Mouse (Mus musculus) lung, adult 2 months (tissue): ENCODE data around the gene Gm6096. TPM values are rescaled to one million over a fixed set of nuclear protein-coding genes. Genes with fewer than 3 reads are reported as not detected.
A peak's percentile ranks its signal among the peaks of the same experiment; 100 is the strongest.

Source experiments
- DNase-seq: peaks from one replicate; pipeline ENCODE4 v3.0.0; 2022
- H3K4me1 ChIP-seq: fragments of 200-500 bp; 2 replicates; pipeline ENCODE4 v1.6.1; 2011; ENCODE audit warnings: low read length; ENCODE audit not compliant: control insufficient read depth, insufficient read depth
- H3K4me3 ChIP-seq: fragments of 200-500 bp; replicated peaks from 2 replicates; pipeline ENCODE3; 2011; ENCODE audit warnings: low read depth, mild to moderate bottlenecking, control low read depth, low read length; ENCODE audit errors: extremely low read depth
- CTCF ChIP-seq: fragments of 200-500 bp; IDR thresholded peaks from 2 replicates; pipeline ENCODE4 v1.5.1; 2011; ENCODE audit warnings: mild to moderate bottlenecking, low read length, control low read depth; ENCODE audit not compliant: insufficient read depth
- POLR2A ChIP-seq: fragments of 200-500 bp; IDR thresholded peaks from 2 replicates; pipeline ENCODE4 v1.6.1; 2011; ENCODE audit warnings: low read depth, mild to moderate bottlenecking, control low read depth, low read length, borderline replicate concordance; ENCODE audit errors: extremely low read depth
- WGBS: fragments of 180-500 bp; shearing (Covaris S2); methylation state at CpG from one replicate; pipeline ENCODE4 v1.1.7; 2018; 5-methylcytosine and 5-hydroxymethylcytosine counted together
- polyA plus RNA-seq: library from polyadenylated mRNA; depleted of rRNA; stranded (reverse); fragments of >200 nt; gene quantifications from 2 replicates; pipeline ENCODE4 v1.2.3, GENCODE M21; 2012

Gene Gm6096
- polyA plus RNA-seq, 1 experiment: not detected

- DNase-seq: no peak
- peak overlapping the region; percentile 79 for H3K4me3 ChIP-seq
- TF ChIP-seq POLR2A (no peak), CTCF (no peak)
- 2% methylated on average over 17 of the region's 17 CpGs for WGBS
- peaks cover 2% of the 10 kb centered on the region; the same call in 1 of the 2 replicates for H3K4me1 ChIP-seq
These were observed 16.0 kb upstream of the Gm6096 start for GRCm38 (mm10) chr7:34234610-34235561.

GRCm38 (mm10) chr7:34235602-34236001 lies 15.2 kb upstream of the Gm6096 start:
- WGBS: 82% methylated on average over 5 of the region's 5 CpGs
- H3K4me1 ChIP-seq: peaks cover 2% of the 10 kb centered on the region; the same call in 1 of the 2 replicates

GRCm38 (mm10) chr7:34238086-34238485 lies 12.8 kb upstream of the Gm6096 start:
- Histone ChIP-seq H3K4me3 (no peak overlapping the region), H3K4me1 (0 out of 2 replicates have a peak, but pooled peaks cover 2% of the 10 kb centered on the region)
- 90% methylated on average over 5 of the region's 5 CpGs for WGBS
- TF ChIP-seq CTCF (no peak), POLR2A (no peak)
- no peak for DNase-seq

More at GRCm38 (mm10) chr7:34235602-34236001, 15.2 kb upstream of the Gm6096 start:
- H3K4me3 ChIP-seq: no peak overlapping the region
- TF ChIP-seq POLR2A (no peak), CTCF (no peak)
- DNase-seq: no peak

GRCm38 (mm10) chr7:34242176-34242575 lies 8.7 kb upstream of the Gm6096 start:
- H3K4me3 ChIP-seq: no peak overlapping the region
- H3K4me1 ChIP-seq: no peaks in the 10 kb centered on the region
- WGBS: 93% methylated on average over 11 of the region's 11 CpGs
- no peak for TF ChIP-seq CTCF
- TF ChIP-seq POLR2A: no peak
- DNase-seq: no peak

GRCm38 (mm10) chr7:34246870-34247499 lies 3.9 kb upstream of the Gm6096 start:
- 86% methylated on average over 3 of the region's 3 CpGs for WGBS
- no peak for DNase-seq
- Histone ChIP-seq H3K4me3 (no peak overlapping the region), H3K4me1 (peaks cover 3% of the 10 kb centered on the region; the same call in 1 of the 2 replicates)
- no peak for TF ChIP-seq CTCF
- TF ChIP-seq POLR2A: no peak

GRCm38 (mm10) chr7:34252030-34252429 lies 1.2 kb downstream of the Gm6096 start:
- no peak for DNase-seq
- TF ChIP-seq CTCF (no peak), POLR2A (no peak)
- WGBS: 43% methylated on average over 2 of the region's 2 CpGs
- Histone ChIP-seq H3K4me1 (peaks cover 12% of the 10 kb centered on the region), H3K4me3 (no peak overlapping the region)

- WGBS: 38% methylated on average over 3 of the region's 3 CpGs
- no peak for TF ChIP-seq POLR2A
- no peak for TF ChIP-seq CTCF
- DNase-seq: no peak
- no peak overlapping the region for H3K4me3 ChIP-seq
- H3K4me1 ChIP-seq: peaks cover 17% of the 10 kb centered on the region
These were observed 4.3 kb downstream of the Gm6096 start for GRCm38 (mm10) chr7:34255137-34255536.

GRCm38 (mm10) chr7:34255916-34256315 lies 5.1 kb downstream of the Gm6096 start:
- DNase-seq: no peak
- WGBS: 64% methylated on average over 1 of the region's 1 CpGs

GRCm38 (mm10) chr7:34257279-34257678 lies 6.4 kb downstream of the Gm6096 start:
- no peak for DNase-seq
- H3K4me3 ChIP-seq: no peak overlapping the region
- WGBS: 51% methylated on average over 9 of the region's 9 CpGs
- peaks cover 14% of the 10 kb centered on the region for H3K4me1 ChIP-seq
- no peak for TF ChIP-seq POLR2A
- no peak for TF ChIP-seq CTCF

More at GRCm38 (mm10) chr7:34255916-34256315, 5.1 kb downstream of the Gm6096 start:
- Histone ChIP-seq H3K4me1 (peaks cover 17% of the 10 kb centered on the region), H3K4me3 (no peak overlapping the region)
- TF ChIP-seq POLR2A (no peak), CTCF (no peak)
